In the genomic region with DNA sequence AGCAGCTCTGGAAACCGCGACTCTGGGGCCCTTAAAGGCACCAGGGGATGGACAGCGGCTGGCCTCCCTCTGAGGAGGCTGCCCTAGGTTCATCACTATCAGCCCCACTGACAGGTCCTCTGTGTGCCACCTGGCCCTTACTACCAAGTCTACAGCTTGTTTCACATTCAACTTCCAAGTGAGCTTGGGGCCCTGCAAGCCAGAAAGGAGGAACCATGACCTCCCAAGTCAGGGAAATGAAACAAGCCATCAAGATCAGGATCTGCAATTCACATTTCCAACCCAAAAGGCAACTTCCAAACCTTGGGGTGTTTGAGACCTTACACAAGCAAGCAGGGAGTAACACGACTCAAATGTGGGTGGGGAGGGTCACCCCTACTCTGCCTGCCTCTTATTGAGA, we compare ENCODE assay signal across 12 mouse cellular contexts. TPM values are rescaled to one million over a fixed set of nuclear protein-coding genes. Genes with fewer than 3 reads are reported as not detected.
DNase-seq lines count a peak whose midpoint lies in the region; ATAC-seq lines count a peak whose summit lies in the region.
"Had no signal": no experiment of that assay in that cellular context is flagged by ENCODE, and none has a peak within 500 bp of the region (broad histone marks: within the 10 kb centered on the region; RNA-seq: fewer than 3 reads in every experiment).

No protein-coding gene starts in this region.

- no peaks in the 10 kb centered on the region for H3K27me3 ChIP-seq in heart, embryonic 14.5 days (ENCODE audit: control insufficient read depth, insufficient read depth, low read length)
- no peaks in the 10 kb centered on the region for H3K27me3 ChIP-seq in embryonic facial prominence, embryonic 11.5 days (ENCODE audit: control insufficient read depth, insufficient read depth, low read length)
- H3K27me3 ChIP-seq in hindbrain, embryonic 10.5 days (ENCODE audit: insufficient read depth, poor library complexity, severe bottlenecking), result peaks cover 37% of the 10 kb centered on the region
- peaks cover 6% of the 10 kb centered on the region for H3K27me3 ChIP-seq in midbrain, embryonic 11.5 days (ENCODE audit: control insufficient read depth, insufficient read depth, low read length)

- H3K27ac ChIP-seq in heart, embryonic 14.5 days (replicated peaks in 1 of 2; ENCODE audit: control insufficient read depth in 1 of 2, insufficient read depth in 1 of 2, low read depth in 2 of 2, low read length in 2 of 2), result no peak overlapping the region
- no peak overlapping the region for H3K27ac ChIP-seq in embryonic facial prominence, embryonic 11.5 days (replicated peaks; ENCODE audit: low read depth, low read length)
- H3K27ac ChIP-seq in hindbrain, embryonic 10.5 days, result no peak overlapping the region
- H3K27ac ChIP-seq in midbrain, embryonic 11.5 days (ENCODE audit: low read depth, low read length), result no peak overlapping the region
- H3K27ac ChIP-seq: heart, adult 2 months had no signal

- intact Hi-C loops in heart, postnatal 14 days (cut with DNase I), result no loop called here

- H3K9ac ChIP-seq in heart, embryonic 14.5 days (ENCODE audit: low read length), result no peak overlapping the region
- H3K9ac ChIP-seq in embryonic facial prominence, embryonic 11.5 days (replicated peaks; ENCODE audit: low read length), result peak overlapping the region; percentile 84; the same call in 1 of the 2 replicates
- H3K9ac ChIP-seq in midbrain, embryonic 11.5 days (ENCODE audit: low read length), result no peak overlapping the region

- no peaks in the 10 kb centered on the region for H3K9me3 ChIP-seq in heart, embryonic 14.5 days (ENCODE audit: control insufficient read depth, low read length)
- H3K9me3 ChIP-seq in embryonic facial prominence, embryonic 11.5 days (replicated peaks; ENCODE audit: control insufficient read depth, low read length), result no peaks in the 10 kb centered on the region
- 0 out of 2 replicates have a peak, but pooled peaks cover 2% of the 10 kb centered on the region for H3K9me3 ChIP-seq in hindbrain, embryonic 10.5 days
- H3K9me3 ChIP-seq in midbrain, embryonic 11.5 days (ENCODE audit: control insufficient read depth, low read length), result no peaks in the 10 kb centered on the region

- H3K4me1 ChIP-seq in heart, embryonic 14.5 days (ENCODE audit: control insufficient read depth in 2 of 2, insufficient read depth in 2 of 2, low read length in 2 of 2), result peaks cover 9 to 22% of the 10 kb centered on the region in 2 experiments
- peaks cover 2% of the 10 kb centered on the region for H3K4me1 ChIP-seq in embryonic facial prominence, embryonic 11.5 days (ENCODE audit: control insufficient read depth, insufficient read depth, low read length)
- peaks cover 39% of the 10 kb centered on the region for H3K4me1 ChIP-seq in hindbrain, embryonic 10.5 days (replicated peaks)
- H3K4me1 ChIP-seq in midbrain, embryonic 11.5 days (ENCODE audit: control insufficient read depth, insufficient read depth, low read length), result peaks cover 3% of the 10 kb centered on the region; the same call in 1 of the 2 replicates

- H3K36me3 ChIP-seq in heart, embryonic 14.5 days (ENCODE audit: control insufficient read depth, insufficient read depth, low read length), result no peaks in the 10 kb centered on the region
- no peaks in the 10 kb centered on the region; the same call in 1 of the 2 replicates for H3K36me3 ChIP-seq in embryonic facial prominence, embryonic 11.5 days (replicated peaks; ENCODE audit: control insufficient read depth, insufficient read depth, low read depth, low read length)
- H3K36me3 ChIP-seq in hindbrain, embryonic 10.5 days, result peaks cover 16% of the 10 kb centered on the region
- no peaks in the 10 kb centered on the region for H3K36me3 ChIP-seq in midbrain, embryonic 11.5 days (ENCODE audit: control insufficient read depth, insufficient read depth, low read length)

- ATAC-seq in heart, embryonic 14.5 days (ENCODE audit: insufficient number of reproducible peaks, insufficient read depth, low FRiP score, low read depth), result no peak
- no peak for ATAC-seq in embryonic facial prominence, embryonic 11.5 days (replicated peaks; ENCODE audit: insufficient number of reproducible peaks, low FRiP score, low TSS enrichment, low read depth)
- ATAC-seq in midbrain, embryonic 11.5 days (ENCODE audit: low FRiP score), result no peak
- ATAC-seq in megakaryocyte-erythroid progenitor cell, adult 5-6 weeks (replicated peaks; ENCODE audit: low FRiP score, low TSS enrichment, poor library complexity, severe bottlenecking), result no peak
- ATAC-seq: CD4-positive, CD25-positive, alpha-beta regulatory T cell, adult 4 months had no signal

- H3K4me2 ChIP-seq in heart, embryonic 14.5 days (ENCODE audit: low read length), result 0 out of 2 replicates have a peak overlapping the region, but pooled peaks have one; percentile 3
- H3K4me2 ChIP-seq in embryonic facial prominence, embryonic 11.5 days (ENCODE audit: low read depth, low read length), result peak overlapping the region; percentile 73
- peak overlapping the region; percentile 63 for H3K4me2 ChIP-seq in midbrain, embryonic 11.5 days

- no peak for DNase-seq in heart, postnatal 14 days
- no peak for DNase-seq in embryonic facial prominence, embryonic 11.5 days (ENCODE audit: low spot score)
- DNase-seq in hindbrain, embryonic 10.5 days (ENCODE audit: low spot score), result no peak
- DNase-seq in midbrain, embryonic 11.5 days (ENCODE audit: low spot score, missing footprints), result peak; percentile 82
- no peak for DNase-seq in cerebellum, adult 18-20 months
- DNase-seq in cerebellum, adult 11 months, result no peak
- DNase-seq: heart, adult 2 months; thymus, postnatal 14 days had no signal

- H3K4me3 ChIP-seq in heart, embryonic 14.5 days (ENCODE audit: control insufficient read depth in 1 of 2, insufficient read depth in 1 of 2, low read depth in 1 of 2, low read length in 2 of 2), result no peak overlapping the region
- H3K4me3 ChIP-seq in embryonic facial prominence, embryonic 11.5 days (ENCODE audit: low read depth, low read length), result peak overlapping the region; percentile 79
- H3K4me3 ChIP-seq in hindbrain, embryonic 10.5 days, result peak overlapping the region; percentile 71
- H3K4me3 ChIP-seq in midbrain, embryonic 11.5 days (ENCODE audit: low read depth, low read length), result peak overlapping the region; percentile 61; the same call in 1 of the 2 replicates
- H3K4me3 ChIP-seq: heart, adult 2 months had no signal

- 46% methylated on average over 4 of the region's 4 CpGs for WGBS in heart, embryonic 14.5 days
- WGBS in embryonic facial prominence, embryonic 11.5 days, result 61% methylated on average over 4 of the region's 4 CpGs
- WGBS in hindbrain, embryonic 10.5 days, result 64% methylated on average over 4 of the region's 4 CpGs
- 53% methylated on average over 4 of the region's 4 CpGs for WGBS in midbrain, embryonic 11.5 days

RNA-seq across cellular contexts. Expression of a gene that starts 40.7 kb away (rescaled TPM):
- not detected in 2 replicates for polyA plus RNA-seq in heart, embryonic 14.5 days (2014; fragmentation: Nextera tagmentation; extraction: Ambion mirVana)
- not detected for total RNA-seq in heart, postnatal 14 days (2021)
- not detected in 2 replicates for polyA plus RNA-seq in embryonic facial prominence, embryonic 11.5 days (2014; fragmentation: Nextera tagmentation; extraction: Ambion mirVana)
- not detected in 2 replicates for polyA plus RNA-seq in hindbrain, embryonic 10.5 days (2016; fragmentation: Nextera tagmentation; extraction: Ambion mirVana)
- polyA plus RNA-seq in midbrain, embryonic 11.5 days (2014; fragmentation: Nextera tagmentation; extraction: Ambion mirVana), result not detected in 2 replicates
- total RNA-seq in megakaryocyte-erythroid progenitor cell, adult 5-6 weeks (2014; fragmentation: Nextera tagmentation), result not detected in 2 replicates
- total RNA-seq in megakaryocyte-erythroid progenitor cell, adult 5-6 weeks (2017), result not detected in 2 replicates
- total RNA-seq: heart, adult 2 months; layer of hippocampus, postnatal 10 days had no signal
- polyA plus RNA-seq: CD4-positive, CD25-positive, alpha-beta regulatory T cell, adult 4 months; heart, adult 2 months had no signal

RNA-seq across cellular contexts. Expression of a gene that starts 42.3 kb away (rescaled TPM):
- polyA plus RNA-seq in heart, embryonic 14.5 days (2014; fragmentation: Nextera tagmentation; extraction: Ambion mirVana), result not detected in 2 replicates
- total RNA-seq in heart, postnatal 14 days (2021), result not detected
- 1.00 and 2.0 TPM in 2 replicates for polyA plus RNA-seq in embryonic facial prominence, embryonic 11.5 days (2014; fragmentation: Nextera tagmentation; extraction: Ambion mirVana)
- polyA plus RNA-seq in hindbrain, embryonic 10.5 days (2016; fragmentation: Nextera tagmentation; extraction: Ambion mirVana), result 0.57 and 0.92 TPM in 2 replicates
- polyA plus RNA-seq in midbrain, embryonic 11.5 days (2014; fragmentation: Nextera tagmentation; extraction: Ambion mirVana), result 0.88 and 0.92 TPM in 2 replicates
- total RNA-seq in megakaryocyte-erythroid progenitor cell, adult 5-6 weeks (2014; fragmentation: Nextera tagmentation), result not detected in 2 replicates
- total RNA-seq in megakaryocyte-erythroid progenitor cell, adult 5-6 weeks (2017), result not detected in 2 replicates
- total RNA-seq: heart, adult 2 months had no signal
- polyA plus RNA-seq: CD4-positive, CD25-positive, alpha-beta regulatory T cell, adult 4 months had no signal

Comparison
In these comparisons a context has a peak if more than half of its experiments do, and no peak if none do; other contexts are left out.
1. H3K4me2 ChIP-seq: peak in every context shown above with its lines; median percentile 73 in embryonic facial prominence, embryonic 11.5 days; 63 in midbrain, embryonic 11.5 days; 3 in heart, embryonic 14.5 days.
2. H3K4me3 ChIP-seq: peak in embryonic facial prominence, embryonic 11.5 days (single experiment), hindbrain, embryonic 10.5 days (single experiment) and midbrain, embryonic 11.5 days (single experiment); none in heart, embryonic 14.5 days (0 of 2).